Mouse (Mus musculus): ENCODE data around the gene Gstcd. TPM values are rescaled to one million over a fixed set of nuclear protein-coding genes. Genes with fewer than 3 reads are reported as not detected.

Gene Gstcd
- polyA plus RNA-seq, 1 experiment from 2014 or later: 2.0 TPM

GRCm38 (mm10) chr3:133075560-133075959 lies 16.3 kb downstream of the Gstcd start:
- no peak for TF ChIP-seq CTCF (IDR thresholded peaks at IDR 0.05; ENCODE audit: low read depth)
- Histone ChIP-seq H3K36me3 (ENCODE audit: control insufficient read depth, insufficient read depth) (peaks cover 6% of the 10 kb centered on the region; the same call in 1 of the 2 replicates), H3K4me3 (ENCODE audit: low read depth, low read length) (no peak overlapping the region), H3K4me2 (replicated peaks; ENCODE audit: low read depth) (no peak overlapping the region), H3K27ac (ENCODE audit: low read depth, low read length) (no peak overlapping the region), H3K9me3 (ENCODE audit: control insufficient read depth) (no peaks in the 10 kb centered on the region), H3K27me3 (replicated peaks; ENCODE audit: control insufficient read depth, insufficient read depth, low read length) (no peaks in the 10 kb centered on the region), H3K4me1 (replicated peaks; ENCODE audit: control insufficient read depth, insufficient read depth, low read length) (no peaks in the 10 kb centered on the region), H3K9ac (ENCODE audit: low read depth, low read length) (no peak overlapping the region)
- ATAC-seq: no peak
- 85% methylated on average over 10 of the region's 10 CpGs for WGBS

DNA sequence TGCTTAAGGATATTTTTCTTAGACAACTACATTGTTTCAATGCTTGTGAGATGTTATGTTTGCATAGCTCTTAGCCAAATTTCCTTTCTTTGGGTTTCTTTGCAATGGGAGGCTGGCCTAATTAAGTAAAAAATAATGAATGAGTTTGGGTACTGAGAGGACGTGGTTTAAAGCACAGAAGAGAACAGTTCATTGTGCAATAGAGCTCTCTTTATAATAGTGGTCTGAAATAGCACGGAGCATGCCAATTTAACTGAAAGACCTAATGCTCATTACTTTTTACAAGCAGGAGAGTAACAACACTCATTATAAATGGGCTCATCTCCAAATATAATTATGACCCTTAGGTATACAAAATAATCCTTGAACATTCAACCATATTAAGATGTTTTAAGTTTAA lies 39.8 kb downstream of the Gstcd start:
- no peak for TF ChIP-seq CTCF (IDR thresholded peaks at IDR 0.05; ENCODE audit: low read depth)
- ATAC-seq: no peak
- Histone ChIP-seq H3K4me3 (ENCODE audit: low read depth, low read length) (no peak overlapping the region), H3K27me3 (replicated peaks; ENCODE audit: control insufficient read depth, insufficient read depth, low read length) (no peaks in the 10 kb centered on the region), H3K9me3 (ENCODE audit: control insufficient read depth) (no peaks in the 10 kb centered on the region), H3K4me1 (replicated peaks; ENCODE audit: control insufficient read depth, insufficient read depth, low read length) (no peaks in the 10 kb centered on the region), H3K27ac (ENCODE audit: low read depth, low read length) (no peak overlapping the region), H3K9ac (ENCODE audit: low read depth, low read length) (no peak overlapping the region), H3K4me2 (replicated peaks; ENCODE audit: low read depth) (no peak overlapping the region), H3K36me3 (ENCODE audit: control insufficient read depth, insufficient read depth) (peaks cover 8% of the 10 kb centered on the region)
- 85% methylated on average over 2 of the region's 2 CpGs for WGBS

DNA sequence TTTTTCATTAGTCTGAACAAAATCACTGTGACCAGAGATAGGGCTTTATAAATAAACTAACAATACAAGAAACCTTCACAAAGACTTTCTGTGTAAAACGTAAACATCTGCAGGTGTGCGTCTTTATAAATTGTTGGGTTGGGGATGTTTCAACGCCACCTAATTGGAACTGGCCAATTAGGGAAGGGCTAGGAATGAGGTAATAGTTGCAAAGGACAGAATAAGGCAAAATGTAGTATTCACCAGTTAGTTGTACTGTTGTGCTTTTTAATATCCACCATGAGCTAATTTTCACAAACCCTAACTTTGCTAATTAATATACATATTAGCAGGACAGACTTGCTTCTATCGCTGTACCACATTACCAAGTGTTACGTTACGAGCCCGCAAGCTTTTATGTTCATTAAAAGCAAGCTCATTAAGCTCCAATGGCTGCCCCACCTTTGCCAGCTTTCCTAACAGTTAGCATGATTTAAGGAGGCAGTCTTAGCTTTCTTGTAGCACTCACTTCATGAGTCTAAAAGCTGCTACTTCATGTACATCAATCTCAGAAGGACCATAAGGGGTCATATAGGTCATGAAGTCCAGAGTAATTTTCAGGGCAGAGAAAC lies 58.6 kb downstream of the Gstcd start:
- Histone ChIP-seq H3K27ac (ENCODE audit: low read depth, low read length) (no peak overlapping the region), H3K4me2 (replicated peaks; ENCODE audit: low read depth) (no peak overlapping the region), H3K9ac (ENCODE audit: low read depth, low read length) (no peak overlapping the region), H3K36me3 (ENCODE audit: control insufficient read depth, insufficient read depth) (no peaks in the 10 kb centered on the region; the same call in 1 of the 2 replicates), H3K9me3 (ENCODE audit: control insufficient read depth) (no peaks in the 10 kb centered on the region), H3K4me3 (ENCODE audit: low read depth, low read length) (no peak overlapping the region), H3K27me3 (replicated peaks; ENCODE audit: control insufficient read depth, insufficient read depth, low read length) (no peaks in the 10 kb centered on the region), H3K4me1 (replicated peaks; ENCODE audit: control insufficient read depth, insufficient read depth, low read length) (no peaks in the 10 kb centered on the region; the same call in 1 of the 2 replicates)
- no peak for ATAC-seq
- no peak for TF ChIP-seq CTCF (IDR thresholded peaks at IDR 0.05; ENCODE audit: low read depth)
- WGBS: 95% methylated on average over 7 of the region's 7 CpGs

GRCm38 (mm10) chr3:133026977-133027376 lies 64.9 kb downstream of the Gstcd start:
- Histone ChIP-seq H3K9ac (ENCODE audit: low read depth, low read length) (no peak overlapping the region), H3K4me1 (replicated peaks; ENCODE audit: control insufficient read depth, insufficient read depth, low read length) (no peaks in the 10 kb centered on the region; the same call in 1 of the 2 replicates), H3K36me3 (ENCODE audit: control insufficient read depth, insufficient read depth) (no peaks in the 10 kb centered on the region; the same call in 1 of the 2 replicates), H3K27me3 (replicated peaks; ENCODE audit: control insufficient read depth, insufficient read depth, low read length) (no peaks in the 10 kb centered on the region), H3K4me2 (replicated peaks; ENCODE audit: low read depth) (no peak overlapping the region), H3K9me3 (ENCODE audit: control insufficient read depth) (no peaks in the 10 kb centered on the region), H3K4me3 (ENCODE audit: low read depth, low read length) (no peak overlapping the region), H3K27ac (ENCODE audit: low read depth, low read length) (no peak overlapping the region)
- ATAC-seq: no peak
- TF ChIP-seq CTCF (IDR thresholded peaks at IDR 0.05; ENCODE audit: low read depth): no peak
- WGBS: 95% methylated on average over 2 of the region's 2 CpGs

- Histone ChIP-seq H3K4me2 (replicated peaks; ENCODE audit: low read depth) (no peak overlapping the region), H3K4me1 (replicated peaks; ENCODE audit: control insufficient read depth, insufficient read depth, low read length) (no peaks in the 10 kb centered on the region), H3K27ac (ENCODE audit: low read depth, low read length) (no peak overlapping the region), H3K36me3 (ENCODE audit: control insufficient read depth, insufficient read depth) (no peaks in the 10 kb centered on the region), H3K9me3 (ENCODE audit: control insufficient read depth) (no peaks in the 10 kb centered on the region), H3K4me3 (ENCODE audit: low read depth, low read length) (no peak overlapping the region), H3K9ac (ENCODE audit: low read depth, low read length) (no peak overlapping the region), H3K27me3 (replicated peaks; ENCODE audit: control insufficient read depth, insufficient read depth, low read length) (no peaks in the 10 kb centered on the region)
- no peak for TF ChIP-seq CTCF (IDR thresholded peaks at IDR 0.05; ENCODE audit: low read depth)
- ATAC-seq: no peak
- WGBS: 60% methylated on average over 4 of the region's 4 CpGs
Measured at GRCm38 (mm10) chr3:133007250-133007649, 84.6 kb downstream of the Gstcd start.

GRCm38 (mm10) chr3:132996299-132996698 lies 95.5 kb downstream of the Gstcd start:
- Histone ChIP-seq H3K9me3 (ENCODE audit: control insufficient read depth) (no peaks in the 10 kb centered on the region), H3K4me1 (replicated peaks; ENCODE audit: control insufficient read depth, insufficient read depth, low read length) (no peaks in the 10 kb centered on the region), H3K36me3 (ENCODE audit: control insufficient read depth, insufficient read depth) (no peaks in the 10 kb centered on the region; the same call in 1 of the 2 replicates), H3K9ac (ENCODE audit: low read depth, low read length) (no peak overlapping the region), H3K4me2 (replicated peaks; ENCODE audit: low read depth) (no peak overlapping the region), H3K27me3 (replicated peaks; ENCODE audit: control insufficient read depth, insufficient read depth, low read length) (no peaks in the 10 kb centered on the region), H3K27ac (ENCODE audit: low read depth, low read length) (no peak overlapping the region), H3K4me3 (ENCODE audit: low read depth, low read length) (no peak overlapping the region)
- no peak for ATAC-seq
- WGBS: 81% methylated on average over 9 of the region's 9 CpGs
- TF ChIP-seq CTCF (IDR thresholded peaks at IDR 0.05; ENCODE audit: low read depth): no peak
